Mouse (Mus musculus): ENCODE data around the gene Disp1.

Disp1 gene

GRCm38 (mm10) chr1:183120341-183120923, 100.9 kb downstream of the Disp1 start:
- DNase-seq, result no peak

- no peak for DNase-seq
These were observed 103.2 kb downstream of the Disp1 start for GRCm38 (mm10) chr1:183117827-183118825.

- DNase-seq, result no peak
These were observed 104.1 kb downstream of the Disp1 start for GRCm38 (mm10) chr1:183116946-183117826.

GRCm38 (mm10) chr1:183116441-183116840, 104.9 kb downstream of the Disp1 start:
- no peak for DNase-seq

GRCm38 (mm10) chr1:183115076-183115475, 106.2 kb downstream of the Disp1 start:
- no peak for DNase-seq

GRCm38 (mm10) chr1:183114554-183114953, 106.8 kb downstream of the Disp1 start:
- DNase-seq, result no peak

GRCm38 (mm10) chr1:183113546-183113945, 107.8 kb downstream of the Disp1 start:
- DNase-seq, result no peak

- DNase-seq, result no peak
These were observed 113.8 kb downstream of the Disp1 start for GRCm38 (mm10) chr1:183107476-183107875.

GRCm38 (mm10) chr1:183104696-183105095, 116.6 kb downstream of the Disp1 start:
- DNase-seq, result no peak

- no peak for DNase-seq
These were observed 118.5 kb downstream of the Disp1 start for GRCm38 (mm10) chr1:183102775-183103174.

GRCm38 (mm10) chr1:183102153-183102552, 119.2 kb downstream of the Disp1 start:
- no peak for DNase-seq

GRCm38 (mm10) chr1:183101371-183101770, 120.0 kb downstream of the Disp1 start:
- no peak for DNase-seq

- DNase-seq, result no peak
These were observed 121.1 kb downstream of the Disp1 start for GRCm38 (mm10) chr1:183100245-183100644.

- DNase-seq, result no peak
These were observed 121.6 kb downstream of the Disp1 start for GRCm38 (mm10) chr1:183099686-183100085.

- no peak for DNase-seq
These were observed 123.7 kb downstream of the Disp1 start for GRCm38 (mm10) chr1:183097606-183098005.

GRCm38 (mm10) chr1:183095454-183096088, 125.8 kb downstream of the Disp1 start:
- DNase-seq, result no peak

GRCm38 (mm10) chr1:183092296-183092695, 129.0 kb downstream of the Disp1 start:
- no peak for DNase-seq

- DNase-seq, result no peak
These were observed 130.1 kb downstream of the Disp1 start for GRCm38 (mm10) chr1:183091203-183091602.

- DNase-seq, result no peak
These were observed 132.7 kb downstream of the Disp1 start for GRCm38 (mm10) chr1:183088661-183089060.

- DNase-seq, result no peak
These were observed 134.5 kb downstream of the Disp1 start for GRCm38 (mm10) chr1:183086843-183087242.

- DNase-seq, result peak; percentile 29
These were observed 137.0 kb downstream of the Disp1 start for GRCm38 (mm10) chr1:183084085-183085050.
